Mouse (Mus musculus): Measurements from ENCODE around the gene Gm49361. TPM values are rescaled to one million over a fixed set of nuclear protein-coding genes. Genes with fewer than 3 reads are reported as not detected.

Gene Gm49361
- polyA plus RNA-seq, 1 experiment from 2014 or later, result not detected

- no peak overlapping the region for H3K4me2 ChIP-seq (ENCODE audit: low read length)
- H3K27me3 ChIP-seq (ENCODE audit: control insufficient read depth, insufficient read depth, low read depth, low read length), result no peaks in the 10 kb centered on the region
- H3K4me1 ChIP-seq (ENCODE audit: control insufficient read depth, insufficient read depth, low read length), result 0 out of 2 replicates have a peak, but pooled peaks cover 2% of the 10 kb centered on the region
- H3K9me3 ChIP-seq (replicated peaks; ENCODE audit: control insufficient read depth, low read length, poor library complexity, severe bottlenecking), result no peaks in the 10 kb centered on the region
- H3K27ac ChIP-seq (ENCODE audit: low read length), result no peak overlapping the region
- WGBS, result 48% methylated on average over 5 of the region's 5 CpGs
- ATAC-seq, result no peak
- no peaks in the 10 kb centered on the region for H3K36me3 ChIP-seq (ENCODE audit: control insufficient read depth, insufficient read depth, low read length)
- H3K9ac ChIP-seq (ENCODE audit: low read depth, low read length), result no peak overlapping the region
- no peak overlapping the region for H3K4me3 ChIP-seq (ENCODE audit: low read depth, low read length)
These were observed 111.8 kb downstream of the Gm49361 start for GRCm38 (mm10) chr14:57634141-57634540.

GRCm38 (mm10) chr14:57629595-57629994, 116.3 kb downstream of the Gm49361 start:
- WGBS, result 69% methylated on average over 4 of the region's 4 CpGs
- peaks cover 12% of the 10 kb centered on the region for H3K36me3 ChIP-seq (ENCODE audit: control insufficient read depth, insufficient read depth, low read length)
- H3K4me2 ChIP-seq (ENCODE audit: low read length), result no peak overlapping the region
- no peak overlapping the region for H3K27ac ChIP-seq (ENCODE audit: low read length)
- no peak overlapping the region for H3K4me3 ChIP-seq (ENCODE audit: low read depth, low read length)
- no peaks in the 10 kb centered on the region for H3K4me1 ChIP-seq (ENCODE audit: control insufficient read depth, insufficient read depth, low read length)
- H3K27me3 ChIP-seq (ENCODE audit: control insufficient read depth, insufficient read depth, low read depth, low read length), result no peaks in the 10 kb centered on the region
- ATAC-seq, result no peak
- no peak overlapping the region for H3K9ac ChIP-seq (ENCODE audit: low read depth, low read length)
- no peaks in the 10 kb centered on the region for H3K9me3 ChIP-seq (replicated peaks; ENCODE audit: control insufficient read depth, low read length, poor library complexity, severe bottlenecking)

- Histone ChIP-seq H3K36me3 (ENCODE audit: control insufficient read depth, insufficient read depth, low read length) (peaks cover 12% of the 10 kb centered on the region), H3K4me3 (ENCODE audit: low read depth, low read length) (no peak overlapping the region), H3K27ac (ENCODE audit: low read length) (no peak overlapping the region), H3K4me2 (ENCODE audit: low read length) (no peak overlapping the region), H3K9me3 (replicated peaks; ENCODE audit: control insufficient read depth, low read length, poor library complexity, severe bottlenecking) (no peaks in the 10 kb centered on the region), H3K27me3 (ENCODE audit: control insufficient read depth, insufficient read depth, low read depth, low read length) (no peaks in the 10 kb centered on the region), H3K9ac (ENCODE audit: low read depth, low read length) (no peak overlapping the region), H3K4me1 (ENCODE audit: control insufficient read depth, insufficient read depth, low read length) (peaks cover 2% of the 10 kb centered on the region; the same call in 1 of the 2 replicates)
- no peak for ATAC-seq
- 85% methylated on average over 3 of the region's 3 CpGs for WGBS
These were observed 123.0 kb downstream of the Gm49361 start for GRCm38 (mm10) chr14:57622934-57623333.

- no peak overlapping the region for H3K4me2 ChIP-seq (ENCODE audit: low read length)
- no peaks in the 10 kb centered on the region for H3K27me3 ChIP-seq (ENCODE audit: control insufficient read depth, insufficient read depth, low read depth, low read length)
- H3K9ac ChIP-seq (ENCODE audit: low read depth, low read length), result no peak overlapping the region
- H3K4me1 ChIP-seq (ENCODE audit: control insufficient read depth, insufficient read depth, low read length), result peaks cover 2% of the 10 kb centered on the region; the same call in 1 of the 2 replicates
- no peak overlapping the region for H3K4me3 ChIP-seq (ENCODE audit: low read depth, low read length)
- H3K36me3 ChIP-seq (ENCODE audit: control insufficient read depth, insufficient read depth, low read length), result peaks cover 9% of the 10 kb centered on the region
- WGBS, result 45% methylated on average over 4 of the region's 4 CpGs
- no peaks in the 10 kb centered on the region for H3K9me3 ChIP-seq (replicated peaks; ENCODE audit: control insufficient read depth, low read length, poor library complexity, severe bottlenecking)
- no peak for ATAC-seq
- no peak overlapping the region for H3K27ac ChIP-seq (ENCODE audit: low read length)
These were observed 124.2 kb downstream of the Gm49361 start for GRCm38 (mm10) chr14:57621699-57622098.

GRCm38 (mm10) chr14:57620598-57621236, 125.2 kb downstream of the Gm49361 start:
- Histone ChIP-seq H3K27me3 (ENCODE audit: control insufficient read depth, insufficient read depth, low read depth, low read length) (no peaks in the 10 kb centered on the region), H3K27ac (ENCODE audit: low read length) (no peak overlapping the region), H3K36me3 (ENCODE audit: control insufficient read depth, insufficient read depth, low read length) (peaks cover 3% of the 10 kb centered on the region; the same call in 1 of the 2 replicates), H3K4me3 (ENCODE audit: low read depth, low read length) (no peak overlapping the region), H3K9me3 (replicated peaks; ENCODE audit: control insufficient read depth, low read length, poor library complexity, severe bottlenecking) (no peaks in the 10 kb centered on the region), H3K9ac (ENCODE audit: low read depth, low read length) (no peak overlapping the region), H3K4me2 (ENCODE audit: low read length) (no peak overlapping the region), H3K4me1 (ENCODE audit: control insufficient read depth, insufficient read depth, low read length) (peaks cover 2% of the 10 kb centered on the region; the same call in 1 of the 2 replicates)
- ATAC-seq, result no peak
- whole genome bisulfite sequencing, result 44% methylated on average over 4 of the region's 4 CpGs

GRCm38 (mm10) chr14:57619487-57619886, 126.4 kb downstream of the Gm49361 start:
- no peaks in the 10 kb centered on the region for H3K36me3 ChIP-seq (ENCODE audit: control insufficient read depth, insufficient read depth, low read length)
- no peak overlapping the region for H3K9ac ChIP-seq (ENCODE audit: low read depth, low read length)
- no peak overlapping the region for H3K27ac ChIP-seq (ENCODE audit: low read length)
- H3K4me1 ChIP-seq (ENCODE audit: control insufficient read depth, insufficient read depth, low read length), result peaks cover 2% of the 10 kb centered on the region; the same call in 1 of the 2 replicates
- no peak for ATAC-seq
- whole genome bisulfite sequencing, result 48% methylated on average over 2 of the region's 2 CpGs
- H3K9me3 ChIP-seq (replicated peaks; ENCODE audit: control insufficient read depth, low read length, poor library complexity, severe bottlenecking), result no peaks in the 10 kb centered on the region
- no peak overlapping the region for H3K4me3 ChIP-seq (ENCODE audit: low read depth, low read length)
- H3K27me3 ChIP-seq (ENCODE audit: control insufficient read depth, insufficient read depth, low read depth, low read length), result no peaks in the 10 kb centered on the region
- no peak overlapping the region for H3K4me2 ChIP-seq (ENCODE audit: low read length)

- Histone ChIP-seq H3K4me3 (ENCODE audit: low read depth, low read length) (no peak overlapping the region), H3K27me3 (ENCODE audit: control insufficient read depth, insufficient read depth, low read depth, low read length) (no peaks in the 10 kb centered on the region), H3K4me2 (ENCODE audit: low read length) (no peak overlapping the region), H3K4me1 (ENCODE audit: control insufficient read depth, insufficient read depth, low read length) (peaks cover 2% of the 10 kb centered on the region; the same call in 1 of the 2 replicates), H3K9me3 (replicated peaks; ENCODE audit: control insufficient read depth, low read length, poor library complexity, severe bottlenecking) (no peaks in the 10 kb centered on the region), H3K27ac (ENCODE audit: low read length) (no peak overlapping the region), H3K9ac (ENCODE audit: low read depth, low read length) (no peak overlapping the region), H3K36me3 (ENCODE audit: control insufficient read depth, insufficient read depth, low read length) (no peaks in the 10 kb centered on the region)
- 98% methylated on average over 1 of the region's 1 CpGs for WGBS
- ATAC-seq, result no peak
These were observed 128.2 kb downstream of the Gm49361 start for GRCm38 (mm10) chr14:57617675-57618074.

GRCm38 (mm10) chr14:57616339-57616965, 129.5 kb downstream of the Gm49361 start:
- WGBS, result 81% methylated on average over 6 of the region's 6 CpGs
- H3K27ac ChIP-seq (ENCODE audit: low read length), result no peak overlapping the region
- no peak for ATAC-seq

GRCm38 (mm10) chr14:57615828-57616227, 130.1 kb downstream of the Gm49361 start:
- Histone ChIP-seq H3K4me1 (ENCODE audit: control insufficient read depth, insufficient read depth, low read length) (peaks cover 2% of the 10 kb centered on the region; the same call in 1 of the 2 replicates), H3K9ac (ENCODE audit: low read depth, low read length) (no peak overlapping the region), H3K27ac (ENCODE audit: low read length) (no peak overlapping the region), H3K36me3 (ENCODE audit: control insufficient read depth, insufficient read depth, low read length) (no peaks in the 10 kb centered on the region), H3K9me3 (replicated peaks; ENCODE audit: control insufficient read depth, low read length, poor library complexity, severe bottlenecking) (no peaks in the 10 kb centered on the region), H3K4me3 (ENCODE audit: low read depth, low read length) (no peak overlapping the region), H3K4me2 (ENCODE audit: low read length) (no peak overlapping the region), H3K27me3 (ENCODE audit: control insufficient read depth, insufficient read depth, low read depth, low read length) (no peaks in the 10 kb centered on the region)
- 78% methylated on average over 6 of the region's 6 CpGs for WGBS
- no peak for ATAC-seq

More at GRCm38 (mm10) chr14:57616339-57616965, 129.5 kb downstream of the Gm49361 start:
- no peaks in the 10 kb centered on the region for H3K27me3 ChIP-seq (ENCODE audit: control insufficient read depth, insufficient read depth, low read depth, low read length)
- H3K4me3 ChIP-seq (ENCODE audit: low read depth, low read length), result no peak overlapping the region
- H3K9ac ChIP-seq (ENCODE audit: low read depth, low read length), result no peak overlapping the region
- H3K9me3 ChIP-seq (replicated peaks; ENCODE audit: control insufficient read depth, low read length, poor library complexity, severe bottlenecking), result no peaks in the 10 kb centered on the region
- H3K4me1 ChIP-seq (ENCODE audit: control insufficient read depth, insufficient read depth, low read length), result peaks cover 2% of the 10 kb centered on the region; the same call in 1 of the 2 replicates
- H3K4me2 ChIP-seq (ENCODE audit: low read length), result no peak overlapping the region
- H3K36me3 ChIP-seq (ENCODE audit: control insufficient read depth, insufficient read depth, low read length), result no peaks in the 10 kb centered on the region

All from midbrain, embryonic 16.5 days (tissue).